Mouse (Mus musculus) retina, postnatal 7 days (tissue): ENCODE measurements around the gene Paqr6.

Experiments used
- DNase-seq: peaks from one replicate; pipeline ENCODE4 v3.0.0-alpha.2; 2012; ENCODE audit warnings: low read depth, low spot score

Paqr6 gene

DNA sequence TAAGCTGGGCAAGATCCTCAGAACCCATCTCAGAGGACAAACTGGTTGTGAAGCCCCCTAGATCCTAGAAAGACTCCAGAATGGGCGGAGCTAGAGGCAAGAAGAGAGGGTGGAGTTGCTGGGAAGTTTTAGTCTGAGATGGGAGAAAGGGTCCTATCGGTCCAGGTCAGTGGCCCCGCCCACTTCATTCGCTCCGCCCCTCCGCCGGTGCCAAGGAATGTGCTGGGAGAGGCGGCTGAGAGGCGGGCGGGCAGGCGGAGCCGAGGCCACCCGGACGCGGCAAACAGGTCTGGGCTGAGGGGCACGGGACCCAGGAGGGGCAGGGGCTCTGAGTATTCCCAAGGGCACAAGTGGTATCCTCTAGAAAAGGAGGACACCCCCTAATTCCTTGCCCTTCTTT is at the start of gene Paqr6:
Gene Paqr6, plus strand, starts transcription at position 248 of the 400 bp plus-strand sequence.
- DNase-seq, result no peak

DNA sequence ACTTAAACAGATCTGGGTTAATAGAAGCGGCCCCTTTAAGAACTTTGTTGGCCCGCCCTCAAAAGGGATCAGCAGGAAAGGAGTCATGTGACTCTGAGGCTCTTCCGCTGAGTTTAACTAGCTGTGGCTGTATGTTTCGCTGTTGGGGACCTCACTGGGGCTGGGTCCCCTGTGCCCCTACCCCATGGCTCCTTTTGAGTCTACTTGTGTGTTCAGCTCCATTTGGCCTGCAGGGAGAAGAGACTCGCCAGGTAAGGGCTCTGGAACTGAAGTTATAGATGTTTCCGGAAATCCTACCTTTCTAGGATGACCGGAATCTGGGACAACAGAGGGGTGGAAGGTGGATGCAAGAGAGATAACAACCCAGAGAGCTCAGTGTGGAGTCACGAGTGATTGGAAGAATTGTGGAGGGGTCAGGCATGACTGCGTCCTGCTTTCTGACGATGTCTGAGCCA is 39.4 kb upstream of the Paqr6 start, which contains the start of gene Glmp:
Gene Glmp, plus strand, starts transcription at position 73 of the 455 bp plus-strand sequence.
- peak; percentile 63 for DNase-seq

DNA sequence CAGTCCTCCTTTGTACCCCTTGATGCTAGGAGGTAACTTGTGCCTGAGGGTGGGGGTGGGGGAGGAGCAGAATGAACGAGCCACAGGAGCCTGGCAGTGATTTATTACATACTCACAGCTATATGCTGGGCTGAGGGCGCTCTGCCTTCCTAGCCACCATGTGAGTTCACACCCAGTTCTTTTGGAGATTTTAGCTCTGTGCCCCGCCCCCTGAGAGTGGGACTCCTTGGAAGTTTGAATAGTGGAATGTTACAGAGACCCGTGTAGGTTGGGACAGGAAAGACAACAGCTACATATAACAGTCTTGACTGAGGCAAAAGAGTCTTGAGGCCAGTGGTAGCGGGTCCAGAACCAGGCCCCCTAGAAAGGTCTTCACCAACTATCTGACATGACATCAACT is 35.4 kb upstream of the Paqr6 start:
- no peak for DNase-seq

DNA sequence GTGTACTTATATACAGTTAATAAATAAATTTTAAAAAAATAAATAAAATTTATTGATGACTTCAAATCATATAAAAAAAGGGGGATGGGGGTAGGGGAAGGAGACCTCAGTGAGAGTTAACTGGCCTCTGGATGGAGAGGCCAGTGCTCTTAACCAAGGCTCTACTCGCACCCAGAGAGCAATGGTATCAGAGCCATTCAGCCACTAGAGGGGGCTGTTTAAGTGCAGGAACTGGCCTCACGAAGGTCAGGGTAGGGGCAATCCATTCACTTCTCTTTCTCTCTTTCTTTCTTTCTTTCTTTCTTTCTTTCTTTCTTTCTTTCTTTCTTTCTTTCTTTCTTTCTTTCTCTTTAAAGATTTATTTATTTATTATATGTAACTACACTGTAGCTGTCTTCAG is 33.1 kb upstream of the Paqr6 start:
- DNase-seq, result peak; percentile 23

DNA sequence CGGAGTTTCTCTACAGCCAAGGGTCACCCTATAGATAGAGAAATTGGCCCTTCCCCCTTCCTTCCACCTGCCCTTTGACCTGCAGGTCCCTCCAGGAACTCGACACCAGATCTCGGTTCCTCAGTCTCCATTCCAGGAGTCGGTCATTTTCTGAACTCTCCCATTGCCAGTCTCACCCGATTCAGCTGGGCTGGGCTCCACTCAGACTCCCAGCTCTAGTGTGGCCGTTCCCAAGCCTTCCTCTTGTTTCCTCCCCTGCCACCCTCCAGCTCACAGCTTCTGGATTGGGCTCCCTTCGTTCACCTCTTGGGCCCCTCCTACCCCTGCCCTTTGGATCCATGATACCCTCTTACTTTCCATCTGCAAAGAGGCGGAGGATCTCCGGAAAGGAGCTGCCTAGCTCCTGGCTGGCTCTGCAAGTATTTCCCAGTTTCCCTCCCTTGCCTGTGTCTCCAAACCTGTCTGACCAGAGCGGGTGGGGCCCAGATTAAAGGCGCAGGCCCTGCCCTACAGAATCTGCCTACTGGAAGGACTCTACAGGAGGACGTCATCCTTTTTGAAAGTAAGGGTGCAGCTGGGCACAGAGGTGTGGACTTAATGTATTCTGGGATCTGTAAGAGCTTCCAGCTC is 30.2 kb upstream of the Paqr6 start:
- no peak for DNase-seq

DNA sequence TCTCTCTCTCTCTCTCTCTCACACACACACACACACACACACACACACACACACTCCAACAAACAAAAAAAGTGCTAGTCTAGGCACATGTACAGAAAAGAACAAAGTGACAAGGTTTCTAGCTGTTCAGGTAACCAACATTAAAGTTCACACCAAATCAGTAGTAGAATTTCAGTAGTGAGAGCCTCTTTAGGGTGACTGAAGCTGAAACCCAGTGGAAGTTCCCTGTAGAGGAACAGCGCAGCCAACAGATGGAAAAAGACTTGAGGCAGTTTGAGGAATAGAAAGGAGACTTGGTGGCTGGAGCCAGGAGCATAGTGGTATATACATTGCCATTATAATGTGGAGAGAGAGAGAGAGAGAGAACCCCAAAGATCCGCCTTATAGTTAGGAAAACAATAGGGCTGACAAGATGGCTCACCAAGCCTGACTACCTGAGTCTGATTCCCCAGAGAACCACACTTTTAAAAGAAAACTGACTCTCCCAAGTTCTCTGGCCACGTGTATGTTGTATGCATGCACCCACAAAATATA is 29.4 kb upstream of the Paqr6 start:
- no peak for DNase-seq

DNA sequence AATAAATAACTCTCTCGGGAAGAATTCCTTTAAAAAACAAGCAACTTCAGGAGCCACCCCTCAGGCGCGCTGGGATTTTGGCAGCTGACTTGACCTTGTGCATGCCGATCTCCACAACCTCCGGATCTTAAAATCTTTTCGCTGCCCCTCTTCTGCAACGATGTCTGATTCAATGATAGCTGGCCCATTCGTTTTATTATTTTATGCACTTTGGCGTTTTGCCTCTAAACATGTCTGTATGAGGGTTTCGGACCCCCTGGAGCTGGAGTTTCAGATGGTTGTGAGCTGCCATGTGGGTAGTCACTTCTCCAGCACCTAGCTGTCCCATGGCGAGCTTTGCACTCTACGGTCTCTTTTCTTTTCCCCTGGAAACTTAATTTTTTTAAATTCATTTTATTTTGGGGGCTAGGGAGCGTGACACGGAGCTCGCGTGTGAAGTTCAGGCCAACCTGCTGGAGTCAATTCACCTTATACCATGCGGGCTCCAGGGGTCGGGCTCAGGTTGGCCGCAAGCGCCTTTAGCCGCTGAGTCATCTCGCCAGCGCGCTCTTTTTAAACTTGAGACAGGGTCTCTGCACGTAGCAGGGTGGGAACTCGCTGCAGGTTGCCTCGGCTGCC is 28.8 kb upstream of the Paqr6 start:
- DNase-seq, result no peak

DNA sequence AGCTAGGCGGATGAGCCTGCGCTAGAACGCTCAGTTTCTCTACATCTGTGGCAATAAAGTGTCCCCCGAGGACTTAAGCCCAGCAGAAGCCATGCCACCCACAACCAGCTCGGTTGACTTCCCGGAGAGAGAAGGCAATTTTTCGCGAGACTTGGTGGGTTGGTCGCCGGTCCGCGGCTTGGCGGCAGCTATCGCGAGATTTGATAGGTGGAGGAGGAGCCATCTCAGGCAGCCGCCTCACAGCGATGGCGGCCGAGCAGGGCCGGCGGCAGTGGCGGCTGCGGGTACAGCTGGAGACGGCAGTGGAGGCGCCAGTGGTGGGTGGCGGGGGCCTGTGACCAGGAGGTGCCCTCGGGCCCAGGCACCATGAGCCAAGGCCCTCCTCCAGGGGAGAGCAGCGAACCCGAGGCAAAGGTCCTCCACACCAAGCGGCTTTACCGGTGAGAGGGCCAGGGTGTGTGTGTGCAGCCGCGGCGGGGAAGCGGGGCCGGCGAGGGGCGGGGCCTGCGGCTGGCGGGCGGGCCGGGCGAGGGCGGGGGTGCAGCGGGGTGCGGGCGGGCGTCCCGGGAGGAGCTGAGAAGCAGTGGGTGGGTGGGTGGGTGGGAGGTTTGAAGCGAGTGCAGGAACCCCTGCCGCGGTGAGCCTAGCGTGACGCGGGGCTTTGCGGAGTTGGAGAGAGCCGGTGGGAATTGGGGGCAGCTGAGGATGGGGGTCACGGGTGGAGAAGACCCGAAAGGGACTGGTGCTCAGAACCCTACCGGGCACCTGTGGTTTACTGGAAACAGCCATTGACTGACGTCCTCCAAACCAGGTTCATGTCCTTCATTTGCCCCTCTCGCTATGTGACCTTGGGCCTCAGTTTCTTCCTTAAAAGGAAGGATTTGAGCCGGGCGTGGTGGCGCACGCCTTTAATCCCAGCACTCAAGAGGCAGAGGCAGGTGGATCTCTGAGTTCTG is 28.0 kb upstream of the Paqr6 start, which contains the start of the genes Tmem79 and Smg5:
Gene Tmem79, minus strand, starts transcription at position 91 of the 956 bp plus-strand sequence.
Gene Smg5, plus strand, starts transcription at position 203 of the 956 bp plus-strand sequence.
- peak; percentile 90 for DNase-seq

DNA sequence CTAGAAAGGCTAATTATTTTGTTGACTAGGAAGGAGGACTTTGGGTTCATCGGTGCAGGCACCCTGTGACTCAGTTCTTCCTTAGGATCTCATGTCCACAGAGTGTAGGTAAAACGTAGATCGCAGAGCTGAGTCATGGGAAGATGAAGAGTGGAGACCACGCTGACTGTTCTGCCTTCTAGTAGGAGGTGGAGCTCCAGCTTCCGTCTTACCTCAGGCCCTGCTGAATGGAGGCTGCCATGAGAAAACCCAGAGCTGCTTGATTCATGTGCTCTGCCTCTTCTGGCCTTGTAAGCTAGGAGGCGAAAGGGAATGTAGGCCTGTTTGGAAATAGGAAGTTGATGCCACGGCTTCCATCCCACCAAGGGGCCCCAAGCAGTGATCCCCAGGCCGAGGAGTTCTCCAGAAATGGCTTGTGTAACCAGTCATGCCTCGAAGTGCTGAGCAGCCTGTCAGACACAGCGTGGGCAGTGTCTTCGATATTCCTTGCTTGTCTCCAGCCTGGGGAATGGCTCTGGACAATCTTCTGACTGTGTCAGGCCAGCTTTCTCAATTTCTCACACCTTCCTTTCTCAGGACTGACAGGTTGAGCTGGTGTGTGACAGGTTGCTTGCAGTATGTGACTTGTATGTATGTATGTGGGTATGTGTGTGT is 26.9 kb upstream of the Paqr6 start:
- DNase-seq, result no peak

DNA sequence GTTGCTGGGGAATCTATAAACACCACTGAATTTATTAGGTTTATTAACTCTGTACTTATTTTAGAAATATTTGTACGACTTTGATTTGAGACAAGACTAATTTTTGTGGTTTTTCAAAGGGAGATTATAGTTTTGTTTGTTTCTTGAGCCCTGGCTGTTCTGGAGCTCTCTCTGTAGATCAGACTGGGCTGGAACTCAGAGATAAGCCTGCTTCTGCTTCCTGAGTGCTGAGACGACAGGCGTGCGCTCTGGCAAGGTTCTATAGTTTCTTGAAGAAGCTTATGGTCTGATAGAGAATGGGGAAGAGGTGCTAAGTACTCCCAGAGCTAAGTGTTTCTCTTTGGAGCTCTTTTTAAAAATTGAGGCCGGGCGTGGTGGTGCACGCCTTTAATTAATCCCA is 26.1 kb upstream of the Paqr6 start:
- no peak for DNase-seq

DNA sequence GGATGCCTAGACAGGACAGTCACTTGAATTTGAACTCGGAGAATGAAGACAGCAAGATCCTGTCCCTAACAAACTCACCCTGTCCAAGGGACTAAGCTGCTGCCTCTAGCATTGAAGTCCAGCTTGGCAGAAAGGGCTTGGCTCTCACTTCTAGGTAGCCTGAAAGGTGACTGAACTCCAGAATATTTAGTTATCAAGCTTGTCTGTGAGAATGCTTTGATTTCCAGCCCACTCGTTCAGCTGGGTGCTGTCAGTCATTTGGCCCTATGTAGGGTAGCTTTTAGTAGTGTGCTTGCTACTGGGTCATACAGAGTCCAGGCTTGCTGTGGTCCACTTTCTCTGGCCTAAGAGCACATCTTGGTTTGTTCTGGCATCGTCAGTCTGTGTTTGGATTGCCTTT is 25.4 kb upstream of the Paqr6 start:
- no peak for DNase-seq

DNA sequence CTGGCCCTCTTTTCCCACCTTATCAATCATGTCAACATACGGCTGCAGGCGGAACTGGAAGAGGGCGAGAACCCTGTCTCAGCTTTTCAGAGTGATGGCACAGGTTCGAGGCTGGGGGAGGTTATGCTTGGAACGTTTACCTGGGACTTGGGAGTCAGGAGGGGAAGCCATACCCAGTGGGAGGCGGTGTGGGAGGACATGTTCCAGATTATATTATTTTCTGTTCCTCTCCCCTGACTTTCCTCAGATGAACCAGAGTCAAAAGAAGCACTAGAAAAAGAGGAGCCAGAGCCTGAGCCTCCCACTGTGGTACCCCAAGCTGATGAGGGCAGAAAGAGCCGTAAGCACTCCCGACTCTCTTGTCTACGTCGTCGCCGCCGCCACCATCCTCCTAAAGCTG is 13.7 kb upstream of the Paqr6 start:
- no peak for DNase-seq

DNA sequence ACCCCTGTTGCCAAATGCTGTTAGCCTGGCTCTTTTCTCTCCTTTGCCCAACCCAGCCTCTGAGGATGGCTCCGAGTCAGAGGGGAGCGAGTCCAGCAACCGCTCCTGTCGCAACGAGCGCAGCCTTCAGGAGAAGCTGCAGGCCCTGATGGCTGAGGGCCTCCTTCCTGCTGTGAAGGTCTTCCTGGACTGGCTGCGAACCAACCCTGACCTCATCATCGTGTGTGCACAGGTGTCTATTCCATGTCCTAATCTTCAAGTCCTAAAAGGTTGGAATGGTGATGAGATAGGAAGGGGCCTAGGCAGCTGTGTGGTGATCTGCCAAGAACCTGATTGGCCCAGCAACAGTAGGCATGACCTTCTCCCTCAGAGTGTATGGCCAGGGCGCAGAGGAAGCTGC is 11.5 kb upstream of the Paqr6 start:
- DNase-seq, result no peak

DNA sequence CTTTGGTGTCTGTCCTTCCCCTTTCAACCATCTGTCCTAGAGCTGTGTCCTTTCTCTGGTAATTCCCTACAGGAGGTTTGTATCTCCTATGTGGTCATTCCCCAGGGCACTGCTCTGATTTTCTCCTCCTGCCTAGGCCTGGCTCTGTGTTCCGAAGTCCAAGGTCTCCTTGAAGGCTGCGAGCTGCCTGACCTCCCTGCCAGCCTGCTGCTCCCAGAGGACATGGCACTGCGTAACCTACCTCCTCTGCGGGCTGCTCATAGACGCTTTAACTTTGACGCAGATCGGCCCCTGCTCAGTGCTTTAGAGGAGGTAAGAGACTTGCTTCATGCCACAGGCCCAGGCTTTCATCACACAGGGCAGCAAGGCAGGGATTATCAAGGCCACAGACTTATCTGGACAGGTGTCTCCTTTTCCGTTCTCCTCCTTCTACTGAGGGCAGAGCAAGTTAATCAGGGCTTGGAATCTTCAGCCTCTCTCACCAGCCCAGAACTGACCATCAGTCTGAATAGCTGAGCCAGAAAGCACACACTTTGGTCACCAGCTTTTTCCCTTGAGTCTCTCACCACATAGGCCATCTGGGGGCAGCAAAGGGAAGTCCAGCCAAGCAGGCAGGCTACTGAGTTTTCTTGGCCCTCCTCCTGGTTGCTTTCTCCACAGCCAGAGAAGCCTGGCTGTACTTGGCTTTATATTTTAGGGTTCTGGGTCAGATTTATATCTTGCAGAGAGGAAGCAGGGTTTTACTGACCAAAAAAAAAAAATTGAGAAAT is 9.8 kb upstream of the Paqr6 start:
- no peak for DNase-seq

DNA sequence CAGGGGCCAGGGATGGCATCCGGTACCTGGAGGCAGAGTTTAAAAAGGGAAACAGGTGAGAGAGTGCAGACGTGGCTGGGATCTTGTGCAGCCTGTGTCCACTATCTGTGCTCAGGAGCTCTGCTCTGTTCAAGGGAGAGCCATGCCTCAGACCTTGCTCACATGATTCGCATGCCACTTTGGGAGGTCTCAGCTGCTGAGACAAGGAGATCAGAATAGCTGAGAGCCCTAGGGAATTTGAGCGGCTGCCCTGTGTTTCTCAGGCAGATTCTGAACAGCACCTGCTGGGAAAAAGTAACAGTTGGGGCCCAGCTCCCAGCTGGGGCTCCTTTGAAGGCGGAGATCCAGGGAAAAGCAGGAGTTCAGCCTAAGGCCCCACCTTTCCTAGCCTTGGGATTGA is 4.8 kb upstream of the Paqr6 start:
- DNase-seq, result no peak

DNA sequence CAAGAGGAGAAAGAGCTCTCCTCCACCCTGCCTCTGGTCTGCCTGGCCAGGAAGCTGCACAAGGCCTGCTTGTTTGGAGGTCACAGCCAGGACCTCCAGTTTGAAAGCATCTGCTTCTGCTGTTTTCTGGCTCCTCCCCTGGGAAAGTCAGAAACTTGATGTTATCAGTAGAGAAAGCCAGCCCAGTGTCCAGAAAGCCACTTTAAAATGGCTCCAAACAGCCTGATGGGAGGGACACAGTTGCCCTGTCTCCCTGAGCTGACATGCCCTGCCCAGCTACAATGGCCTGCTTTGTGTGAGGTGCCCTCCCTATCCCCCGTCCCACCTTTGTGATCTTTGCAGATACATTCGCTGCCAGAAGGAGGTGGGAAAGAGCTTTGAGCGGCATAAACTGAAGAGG is 4.4 kb upstream of the Paqr6 start:
- DNase-seq, result no peak

DNA sequence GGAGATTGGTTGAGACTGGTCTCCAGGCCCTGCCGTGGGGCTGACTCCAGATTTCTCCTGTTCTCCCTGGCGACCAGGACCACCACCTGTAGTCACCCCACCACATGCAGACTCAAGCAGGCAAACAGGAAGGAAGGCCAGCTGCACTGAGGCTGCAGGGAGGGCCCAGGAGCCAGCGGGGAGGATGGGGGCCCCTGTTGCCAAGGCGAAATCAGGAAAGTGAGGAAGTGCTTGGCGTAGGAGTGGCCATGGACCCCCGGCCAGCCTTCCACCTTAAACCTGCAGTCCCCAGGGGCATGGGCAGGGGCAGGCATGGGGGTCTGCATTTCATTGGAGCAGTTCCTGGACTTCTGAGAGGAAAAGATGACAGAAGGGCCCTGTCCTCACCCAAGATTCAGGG is 3.3 kb upstream of the Paqr6 start:
- DNase-seq, result no peak

DNA sequence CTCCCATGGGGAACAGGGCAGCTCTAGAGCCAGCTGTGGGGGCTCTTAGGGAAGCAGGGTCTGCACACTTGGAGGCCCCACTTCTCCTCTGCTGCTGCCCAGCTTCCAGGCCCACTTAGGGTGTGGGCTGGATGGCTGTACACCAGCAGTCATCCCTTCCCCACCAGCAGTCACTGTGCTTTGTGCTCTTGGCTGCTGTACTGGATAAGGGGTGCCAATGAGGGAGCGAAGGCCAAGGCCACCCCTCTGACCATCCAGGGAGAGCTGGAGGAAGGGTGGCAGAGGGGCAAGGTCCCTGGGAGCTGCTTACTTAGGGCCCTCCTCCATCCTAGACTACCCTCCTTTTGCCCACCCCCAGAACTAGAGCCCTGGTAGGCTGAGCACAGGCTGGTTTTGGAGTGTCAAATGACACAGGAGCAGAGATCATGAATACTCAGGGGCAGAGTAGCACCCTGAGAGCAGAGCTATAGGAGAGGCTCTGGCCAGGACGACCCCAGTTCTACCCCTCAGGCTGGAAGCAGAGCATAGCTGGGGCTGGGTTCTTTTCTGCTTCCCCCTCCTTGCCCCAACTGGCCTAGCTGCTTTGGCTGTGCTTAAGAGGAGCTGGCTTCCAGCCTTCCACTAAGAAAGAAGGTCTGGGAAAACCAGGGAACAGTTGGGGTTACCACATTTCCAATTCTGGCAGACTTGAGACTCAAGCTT is 2.6 kb upstream of the Paqr6 start:
- DNase-seq, result no peak

DNA sequence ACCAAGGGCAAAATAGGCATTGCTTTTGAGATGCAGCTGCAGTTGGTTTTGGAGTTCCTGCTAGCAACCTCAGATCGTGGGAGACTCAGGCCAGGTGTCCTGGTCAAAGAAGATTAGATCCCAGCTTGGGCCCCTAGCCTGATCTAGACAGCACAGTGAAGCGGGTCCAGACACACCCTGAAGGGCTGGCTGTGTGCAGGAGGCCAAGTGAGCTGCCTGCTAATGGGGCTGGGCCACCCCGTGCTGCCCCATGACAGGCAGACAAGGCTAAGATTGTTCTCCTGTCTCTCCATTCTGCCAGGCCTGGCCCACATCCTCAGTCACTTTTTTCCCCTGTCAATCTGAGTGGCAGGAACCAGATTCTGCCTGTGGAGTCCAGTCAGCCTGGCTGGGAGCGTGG is 684 bp upstream of the Paqr6 start:
- DNase-seq, result no peak

DNA sequence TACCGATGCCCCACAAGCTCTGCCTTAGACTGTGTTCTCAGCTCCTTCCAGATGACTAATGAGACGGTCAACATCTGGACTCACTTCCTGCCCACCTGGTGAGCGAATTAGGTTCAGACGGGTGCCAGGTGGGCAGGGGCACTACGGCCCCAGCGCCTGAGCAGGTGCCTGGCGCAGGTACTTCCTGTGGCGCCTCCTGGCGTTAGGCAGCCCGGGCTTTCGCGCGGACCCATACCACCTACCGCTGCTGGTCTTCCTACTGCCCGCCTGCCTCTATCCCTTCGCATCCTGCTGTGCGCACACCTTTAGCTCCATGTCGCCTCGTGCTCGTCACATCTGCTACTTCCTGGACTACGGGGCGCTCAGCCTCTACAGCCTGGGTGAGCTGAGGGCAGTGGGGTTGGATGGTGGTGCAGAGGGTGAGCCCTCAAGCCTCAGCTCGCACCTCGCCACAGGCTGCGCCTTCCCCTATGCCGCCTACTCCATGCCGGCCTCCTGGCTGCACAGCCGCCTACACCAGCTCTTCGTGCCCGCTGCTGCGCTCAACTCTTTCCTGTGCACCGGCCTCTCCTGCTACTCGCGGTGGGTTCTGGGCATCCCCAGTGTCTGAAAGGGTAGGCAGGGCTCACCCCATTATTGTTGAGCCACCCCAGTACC is 1.4 kb downstream of the Paqr6 start:
- DNase-seq, result no peak
